Mouse (Mus musculus): ENCODE measurements around the gene Fbxo44. TPM values are rescaled to one million over a fixed set of nuclear protein-coding genes. Genes with fewer than 3 reads are reported as not detected.

Gene Fbxo44
- polyA plus RNA-seq, 1 experiment from 2014 or later: 13.4 TPM

- WGBS: under 1% methylated on average over 65 of the region's 65 CpGs
These were observed 19.9 kb downstream of the Fbxo44 start for GRCm38 (mm10) chr4:148140098-148141011.

GRCm38 (mm10) chr4:148139767-148140097 is 20.6 kb downstream of the Fbxo44 start:
- H3K4me1 ChIP-seq: 0 out of 2 replicates have a peak, but pooled peaks cover 5% of the 10 kb centered on the region
- H3K36me3 ChIP-seq: no peaks in the 10 kb centered on the region
- WGBS: under 1% methylated on average over 12 of the region's 12 CpGs
- peak; percentile 9; the same call in 1 of the 2 replicates for ATAC-seq (ENCODE audit: borderline replicate concordance, extremely low read depth, low FRiP score, low TSS enrichment)
- peak overlapping the region; percentile 65 for H3K9ac ChIP-seq
- peaks cover 7% of the 10 kb centered on the region for H3K27me3 ChIP-seq
- peak overlapping the region; percentile 96 for H3K4me2 ChIP-seq
- H3K4me3 ChIP-seq: peak overlapping the region; percentile 79
- H3K27ac ChIP-seq: peak overlapping the region; percentile 89; the same call in 1 of the 2 replicates
- H3K9me3 ChIP-seq: no peaks in the 10 kb centered on the region

More at GRCm38 (mm10) chr4:148140098-148141011, 19.9 kb downstream of the Fbxo44 start:
- H3K27me3 ChIP-seq: peaks cover 7% of the 10 kb centered on the region
- H3K9ac ChIP-seq: peak overlapping the region; percentile 65
- H3K4me2 ChIP-seq: peak overlapping the region; percentile 96
- H3K4me1 ChIP-seq: 0 out of 2 replicates have a peak, but pooled peaks cover 5% of the 10 kb centered on the region
- H3K9me3 ChIP-seq: no peaks in the 10 kb centered on the region
- ATAC-seq (ENCODE audit: borderline replicate concordance, extremely low read depth, low FRiP score, low TSS enrichment): peak; percentile 93
- H3K4me3 ChIP-seq: peak overlapping the region; percentile 79
- no peaks in the 10 kb centered on the region for H3K36me3 ChIP-seq
- H3K27ac ChIP-seq: peak overlapping the region; percentile 89

- ATAC-seq (ENCODE audit: borderline replicate concordance, extremely low read depth, low FRiP score, low TSS enrichment): no peak
- Histone ChIP-seq H3K9ac (no peak overlapping the region), H3K4me2 (no peak overlapping the region), H3K4me3 (no peak overlapping the region), H3K27ac (no peak overlapping the region), H3K27me3 (peaks cover 10% of the 10 kb centered on the region), H3K36me3 (no peaks in the 10 kb centered on the region), H3K9me3 (no peaks in the 10 kb centered on the region), H3K4me1 (0 out of 2 replicates have a peak, but pooled peaks cover 5% of the 10 kb centered on the region)
- WGBS: 66% methylated on average over 8 of the region's 8 CpGs
These were observed 22.8 kb downstream of the Fbxo44 start for GRCm38 (mm10) chr4:148137503-148137902.

- Histone ChIP-seq H3K4me2 (no peak overlapping the region), H3K4me3 (no peak overlapping the region), H3K9ac (no peak overlapping the region), H3K36me3 (no peaks in the 10 kb centered on the region), H3K4me1 (peaks cover 13% of the 10 kb centered on the region), H3K27ac (no peak overlapping the region), H3K9me3 (no peaks in the 10 kb centered on the region), H3K27me3 (peaks cover 34% of the 10 kb centered on the region)
- 63% methylated on average over 8 of the region's 8 CpGs for WGBS
- ATAC-seq (ENCODE audit: borderline replicate concordance, extremely low read depth, low FRiP score, low TSS enrichment): no peak
These were observed 25.3 kb downstream of the Fbxo44 start for GRCm38 (mm10) chr4:148134988-148135387.

- Histone ChIP-seq H3K27me3 (peaks cover 49% of the 10 kb centered on the region), H3K9ac (peak overlapping the region; percentile 27; the same call in 1 of the 2 replicates), H3K4me1 (peaks cover 16% of the 10 kb centered on the region), H3K4me2 (peak overlapping the region; percentile 99), H3K27ac (no peak overlapping the region), H3K9me3 (no peaks in the 10 kb centered on the region), H3K36me3 (no peaks in the 10 kb centered on the region), H3K4me3 (peak overlapping the region; percentile 67)
- peak; percentile 40; the same call in 1 of the 2 replicates for ATAC-seq (ENCODE audit: borderline replicate concordance, extremely low read depth, low FRiP score, low TSS enrichment)
- WGBS: 1% methylated on average over 21 of the region's 21 CpGs
These were observed 28.7 kb downstream of the Fbxo44 start for GRCm38 (mm10) chr4:148131497-148132081.

- peak within 1 kb of the TSS; percentile 67 for H3K4me3 ChIP-seq
- no peaks in the 10 kb centered on the region for H3K36me3 ChIP-seq
- peaks cover 16% of the 10 kb centered on the region for H3K4me1 ChIP-seq
- ATAC-seq (ENCODE audit: borderline replicate concordance, extremely low read depth, low FRiP score, low TSS enrichment): peak; percentile 93
- no peaks in the 10 kb centered on the region for H3K9me3 ChIP-seq
- H3K4me2 ChIP-seq: peak within 1 kb of the TSS; percentile 99
- WGBS: 0% methylated on average over 65 of the region's 87 CpGs
- peak within 1 kb of the TSS; percentile 54 for H3K9ac ChIP-seq
- peaks cover 49% of the 10 kb centered on the region for H3K27me3 ChIP-seq
- H3K27ac ChIP-seq: no peak within 1 kb of the TSS
These were observed 29.5 kb downstream of the Fbxo44 start, which contains the start of gene Draxin for GRCm38 (mm10) chr4:148130561-148131413. Gene Draxin, minus strand, starts transcription at chr4:148130698.

- WGBS: under 1% methylated on average over 18 of the region's 18 CpGs
- H3K4me3 ChIP-seq: peak within 1 kb of the TSS; percentile 67
- no peaks in the 10 kb centered on the region for H3K9me3 ChIP-seq
- peak; percentile 6 for ATAC-seq (ENCODE audit: borderline replicate concordance, extremely low read depth, low FRiP score, low TSS enrichment)
- peak within 1 kb of the TSS; percentile 54 for H3K9ac ChIP-seq
- H3K36me3 ChIP-seq: no peaks in the 10 kb centered on the region
- peaks cover 49% of the 10 kb centered on the region for H3K27me3 ChIP-seq
- peaks cover 16% of the 10 kb centered on the region for H3K4me1 ChIP-seq
- no peak within 1 kb of the TSS for H3K27ac ChIP-seq
- peak within 1 kb of the TSS; percentile 99 for H3K4me2 ChIP-seq
These were observed 30.1 kb downstream of the Fbxo44 start, which contains the start of gene Mad2l2 for GRCm38 (mm10) chr4:148130133-148130532. Gene Mad2l2, plus strand, starts transcription at chr4:148130384.

- Histone ChIP-seq H3K9me3 (no peaks in the 10 kb centered on the region), H3K27me3 (peaks cover 49% of the 10 kb centered on the region), H3K4me3 (no peak overlapping the region), H3K4me1 (peaks cover 16% of the 10 kb centered on the region), H3K36me3 (no peaks in the 10 kb centered on the region), H3K9ac (no peak overlapping the region), H3K4me2 (no peak overlapping the region), H3K27ac (no peak overlapping the region)
- WGBS: 65% methylated on average over 2 of the region's 2 CpGs
- ATAC-seq (ENCODE audit: borderline replicate concordance, extremely low read depth, low FRiP score, low TSS enrichment): no peak
These were observed 31.6 kb downstream of the Fbxo44 start for GRCm38 (mm10) chr4:148128672-148129071.

GRCm38 (mm10) chr4:148128241-148128640 is 32.0 kb downstream of the Fbxo44 start:
- Histone ChIP-seq H3K4me3 (no peak overlapping the region), H3K27me3 (peaks cover 49% of the 10 kb centered on the region), H3K27ac (no peak overlapping the region), H3K4me2 (no peak overlapping the region), H3K4me1 (peaks cover 16% of the 10 kb centered on the region), H3K36me3 (no peaks in the 10 kb centered on the region), H3K9me3 (no peaks in the 10 kb centered on the region), H3K9ac (no peak overlapping the region)
- ATAC-seq (ENCODE audit: borderline replicate concordance, extremely low read depth, low FRiP score, low TSS enrichment): no peak
- 38% methylated on average over 1 of the region's 1 CpGs for WGBS

GRCm38 (mm10) chr4:148122694-148123066 is 37.6 kb downstream of the Fbxo44 start:
- H3K4me1 ChIP-seq: no peaks in the 10 kb centered on the region
- H3K27me3 ChIP-seq: peaks cover under 1% of the 10 kb centered on the region; the same call in 1 of the 2 replicates
- no peak for ATAC-seq (ENCODE audit: borderline replicate concordance, extremely low read depth, low FRiP score, low TSS enrichment)
- H3K4me2 ChIP-seq: no peak overlapping the region
- no peak overlapping the region for H3K9ac ChIP-seq
- H3K36me3 ChIP-seq: no peaks in the 10 kb centered on the region
- no peaks in the 10 kb centered on the region for H3K9me3 ChIP-seq
- no peak overlapping the region for H3K27ac ChIP-seq
- WGBS: 74% methylated on average over 3 of the region's 3 CpGs
- H3K4me3 ChIP-seq: no peak overlapping the region

GRCm38 (mm10) chr4:148121982-148122693 is 38.1 kb downstream of the Fbxo44 start:
- no peak for ATAC-seq (ENCODE audit: borderline replicate concordance, extremely low read depth, low FRiP score, low TSS enrichment)

More at GRCm38 (mm10) chr4:148121982-148122693, 38.1 kb downstream of the Fbxo44 start:
- Histone ChIP-seq H3K4me1 (no peaks in the 10 kb centered on the region), H3K36me3 (no peaks in the 10 kb centered on the region), H3K27ac (no peak overlapping the region), H3K9ac (no peak overlapping the region), H3K27me3 (no peaks in the 10 kb centered on the region; the same call in 1 of the 2 replicates), H3K4me2 (no peak overlapping the region), H3K4me3 (no peak overlapping the region), H3K9me3 (no peaks in the 10 kb centered on the region)
- 13% methylated on average over 6 of the region's 6 CpGs for WGBS
